Mouse (Mus musculus) embryonic facial prominence, embryonic 14.5 days (tissue): ENCODE measurements at regions not wholly inside any gene's neighbourhood (a gene's known extent, or its start where the extent isn't known, plus 50 kb on each side); places are given as distances from the start of the nearest gene placed in this dataset.

Experiments used
- ATAC-seq: fragments of 200-750 bp; cut with Nextera tagmentation; 2 replicates; pipeline ENCODE4 v1.8.0; 2017; ENCODE audit warnings: low read depth, moderate number of reproducible peaks, moderate TSS enrichment
- DNase-seq: peaks from one replicate; pipeline ENCODE4 v3.0.0-alpha.2; 2015; ENCODE audit warnings: low spot score
- H3K27ac ChIP-seq: fragments of 300-500 bp; sonication (generic); replicated peaks from 2 replicates; pipeline ENCODE4 v1.5.1; 2014; ENCODE audit warnings: low read depth, mild to moderate bottlenecking, low read length, moderate library complexity
- H3K27me3 ChIP-seq: fragments of 300-500 bp; sonication (generic); replicated peaks from 2 replicates; pipeline ENCODE4 v1.6.1; 2014; ENCODE audit warnings: low read length; ENCODE audit not compliant: control insufficient read depth, insufficient read depth
- H3K36me3 ChIP-seq: fragments of 300-500 bp; sonication (generic); 2 replicates; pipeline ENCODE4 v1.6.1; 2014; ENCODE audit warnings: low read length, mixed read lengths; ENCODE audit not compliant: control insufficient read depth, insufficient read depth
- H3K4me1 ChIP-seq: fragments of 300-500 bp; sonication (generic); 2 replicates; pipeline ENCODE4 v1.6.1; 2014; ENCODE audit warnings: antibody characterized with exemption, low read length; ENCODE audit not compliant: control insufficient read depth, insufficient read depth
- H3K4me2 ChIP-seq: fragments of 300-500 bp; sonication (generic); 2 replicates; pipeline ENCODE4 v1.6.1; 2014; ENCODE audit warnings: low read depth, mild to moderate bottlenecking, low read length, moderate library complexity, mixed read lengths
- H3K4me3 ChIP-seq: fragments of 300-500 bp; sonication (generic); 2 replicates; pipeline ENCODE4 v1.5.1; 2014; ENCODE audit warnings: low read depth, mild to moderate bottlenecking, low read length
- H3K9ac ChIP-seq: fragments of 300-500 bp; sonication (generic); 2 replicates; pipeline ENCODE4 v1.6.1; 2014; ENCODE audit warnings: low read depth, mild to moderate bottlenecking, low read length, moderate library complexity, mixed read lengths
- H3K9me3 ChIP-seq: fragments of 300-500 bp; sonication (generic); 2 replicates; pipeline ENCODE4 v1.6.1; 2016; ENCODE audit warnings: low read length; ENCODE audit not compliant: control insufficient read depth
- WGBS: fragments of 180-500 bp; shearing (Covaris S2); extraction: QIAGEN DNeasy Blood & Tissue Kit; methylation state at CpG from one replicate; pipeline ENCODE4 v1.1.7; 2014; 5-methylcytosine and 5-hydroxymethylcytosine counted together

- DNase-seq (no peak), ATAC-seq (no peak)
- Histone ChIP-seq H3K27me3 (no peaks in the 10 kb centered on the region), H3K4me2 (no peak overlapping the region), H3K27ac (no peak overlapping the region), H3K9ac (no peak overlapping the region), H3K4me1 (peaks cover 10% of the 10 kb centered on the region), H3K9me3 (no peaks in the 10 kb centered on the region), H3K4me3 (no peak overlapping the region), H3K36me3 (no peaks in the 10 kb centered on the region)
- WGBS, result 85% methylated on average over 5 of the region's 5 CpGs
These were observed 191.0 kb downstream of the Csl start for GRCm38 (mm10) chr10:99568424-99568823.

- peak; percentile 59 for DNase-seq
- Histone ChIP-seq H3K27ac (no peak overlapping the region; the same call in 1 of the 2 replicates), H3K9me3 (no peaks in the 10 kb centered on the region), H3K9ac (no peak overlapping the region), H3K4me3 (no peak overlapping the region), H3K27me3 (no peaks in the 10 kb centered on the region), H3K4me2 (no peak overlapping the region), H3K36me3 (no peaks in the 10 kb centered on the region), H3K4me1 (peaks cover 10% of the 10 kb centered on the region)
- ATAC-seq, result peak; percentile 60; the same call in 1 of the 2 replicates
- 19% methylated on average over 2 of the region's 2 CpGs for WGBS
These were observed 189.3 kb downstream of the Csl start for GRCm38 (mm10) chr10:99570190-99570589.

- DNase-seq, result no peak
- Histone ChIP-seq H3K4me2 (no peak overlapping the region), H3K4me3 (no peak overlapping the region), H3K9me3 (no peaks in the 10 kb centered on the region), H3K36me3 (no peaks in the 10 kb centered on the region), H3K27me3 (no peaks in the 10 kb centered on the region), H3K9ac (no peak overlapping the region), H3K4me1 (peaks cover 10% of the 10 kb centered on the region), H3K27ac (no peak overlapping the region)
- ATAC-seq, result no peak
- 74% methylated on average over 14 of the region's 14 CpGs for WGBS
These were observed 185.5 kb downstream of the Csl start for GRCm38 (mm10) chr10:99573997-99574396.

DNA sequence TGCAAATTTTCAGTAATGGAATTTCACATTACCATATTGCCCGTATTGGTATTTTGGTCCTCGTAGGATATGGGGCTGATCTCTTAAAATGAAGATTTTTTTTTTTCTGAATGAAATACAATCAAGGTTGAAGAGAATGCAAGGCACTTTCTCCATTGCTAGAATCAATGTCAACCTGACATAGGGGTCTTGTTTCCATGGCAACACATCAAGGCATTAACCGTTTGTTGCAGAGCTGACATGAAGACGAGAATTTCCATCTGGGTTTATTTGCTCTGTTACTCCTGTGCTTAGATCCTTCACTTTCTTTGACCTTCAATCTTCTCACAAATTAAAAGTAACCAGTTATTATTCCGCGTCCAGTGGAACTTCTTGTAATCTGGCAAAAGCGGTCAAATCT is 184.2 kb downstream of the Csl start:
- Histone ChIP-seq H3K36me3 (no peaks in the 10 kb centered on the region), H3K4me3 (no peak overlapping the region), H3K27me3 (no peaks in the 10 kb centered on the region), H3K4me2 (no peak overlapping the region), H3K27ac (no peak overlapping the region), H3K9ac (no peak overlapping the region), H3K4me1 (peaks cover 5% of the 10 kb centered on the region; the same call in 1 of the 2 replicates), H3K9me3 (no peaks in the 10 kb centered on the region)
- DNase-seq (no peak), ATAC-seq (no peak)
- WGBS, result 72% methylated on average over 7 of the region's 7 CpGs

DNA sequence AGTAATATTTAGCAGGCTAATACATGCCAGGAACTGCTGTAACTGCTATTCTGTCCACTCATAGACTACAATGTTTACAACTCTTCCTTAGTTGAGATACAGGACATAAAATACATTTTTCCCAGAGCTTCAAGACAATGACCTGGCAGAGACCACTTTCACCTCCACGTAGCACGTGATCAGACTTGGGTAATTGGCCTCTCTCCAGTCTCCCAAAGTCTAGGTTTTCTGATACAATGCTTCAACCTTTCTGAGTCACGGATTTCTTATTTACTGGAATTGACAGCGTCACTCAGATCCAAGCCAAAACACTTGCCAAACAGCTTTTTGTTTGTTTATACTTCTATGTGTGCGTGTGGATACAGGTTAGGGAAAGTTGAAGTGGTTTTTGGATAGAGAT is 183.2 kb downstream of the Csl start:
- no peak overlapping the region for H3K4me2 ChIP-seq
- H3K27ac ChIP-seq, result no peak overlapping the region
- no peaks in the 10 kb centered on the region for H3K4me1 ChIP-seq
- H3K9me3 ChIP-seq, result no peaks in the 10 kb centered on the region
- ATAC-seq, result no peak
- no peak overlapping the region for H3K4me3 ChIP-seq
- DNase-seq, result no peak
- 68% methylated on average over 5 of the region's 5 CpGs for WGBS
- H3K36me3 ChIP-seq, result no peaks in the 10 kb centered on the region
- H3K9ac ChIP-seq, result no peak overlapping the region
- no peaks in the 10 kb centered on the region for H3K27me3 ChIP-seq

DNA sequence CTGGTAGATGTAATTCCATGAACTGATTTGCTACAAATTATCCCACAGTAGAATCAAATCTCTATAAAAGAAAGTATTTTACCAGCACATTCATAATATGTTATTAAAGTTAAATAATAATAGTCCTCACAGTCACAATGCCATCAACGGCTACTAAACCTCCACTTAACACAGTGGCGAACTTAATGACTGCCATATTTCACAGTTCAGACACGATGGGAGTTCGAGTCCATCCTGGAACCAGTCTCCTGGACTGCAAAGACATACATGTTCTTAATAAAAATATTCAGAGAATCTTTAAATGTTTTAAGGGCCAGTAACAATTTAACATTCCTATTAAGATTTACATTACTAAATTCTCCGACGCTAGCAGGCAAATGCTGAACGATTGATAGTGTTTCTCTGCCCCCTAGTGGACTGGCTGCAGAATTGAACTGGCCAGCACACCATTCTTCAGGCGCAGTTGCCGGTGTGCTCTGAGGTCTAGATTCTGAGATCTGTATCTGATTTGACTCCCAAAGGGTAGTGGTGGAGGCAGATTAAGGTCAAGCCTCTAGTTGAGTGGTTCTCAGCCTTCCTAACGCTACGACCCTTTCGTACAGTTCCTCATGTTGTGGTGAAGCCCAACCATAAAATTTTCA is 182.3 kb downstream of the Csl start:
- Histone ChIP-seq H3K27ac (no peak overlapping the region), H3K27me3 (no peaks in the 10 kb centered on the region), H3K4me2 (no peak overlapping the region), H3K4me1 (no peaks in the 10 kb centered on the region), H3K9ac (no peak overlapping the region), H3K36me3 (no peaks in the 10 kb centered on the region), H3K9me3 (no peaks in the 10 kb centered on the region), H3K4me3 (no peak overlapping the region)
- ATAC-seq (peak; percentile 39), DNase-seq (peak; percentile 80)
- 20% methylated on average over 12 of the region's 12 CpGs for WGBS

DNA sequence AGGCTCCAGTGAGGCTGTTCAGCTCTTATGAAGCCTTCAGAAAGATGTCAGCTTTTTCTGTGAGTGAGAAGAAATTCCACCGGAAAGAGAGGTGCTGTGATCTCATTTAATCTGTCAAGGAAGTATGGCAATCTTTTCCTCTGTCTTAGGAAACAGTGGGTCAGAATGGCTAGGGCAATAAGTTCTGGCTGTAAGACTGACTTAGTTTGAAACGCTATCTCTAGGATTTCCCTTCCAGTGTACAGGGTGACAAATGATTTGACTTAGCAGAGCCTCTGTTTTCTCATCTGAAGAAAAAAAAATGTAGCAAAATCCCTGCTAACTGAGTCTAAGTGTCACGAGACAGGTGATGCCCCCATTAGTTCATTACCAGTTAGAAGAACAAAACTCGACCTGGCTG is 181.1 kb downstream of the Csl start:
- Histone ChIP-seq H3K27me3 (no peaks in the 10 kb centered on the region), H3K4me2 (no peak overlapping the region), H3K9me3 (no peaks in the 10 kb centered on the region), H3K4me1 (no peaks in the 10 kb centered on the region), H3K36me3 (no peaks in the 10 kb centered on the region), H3K9ac (no peak overlapping the region), H3K4me3 (no peak overlapping the region), H3K27ac (no peak overlapping the region)
- no peak for DNase-seq
- ATAC-seq, result no peak
- 44% methylated on average over 4 of the region's 4 CpGs for WGBS

GRCm38 (mm10) chr10:99580191-99580590 is 179.3 kb downstream of the Csl start:
- H3K27ac ChIP-seq, result 0 out of 2 replicates have a peak overlapping the region, but pooled peaks have one; percentile 9
- H3K4me3 ChIP-seq, result no peak overlapping the region
- no peaks in the 10 kb centered on the region for H3K9me3 ChIP-seq
- ATAC-seq (no peak), DNase-seq (no peak)
- no peaks in the 10 kb centered on the region for H3K36me3 ChIP-seq
- no peak overlapping the region for H3K9ac ChIP-seq
- no peaks in the 10 kb centered on the region for H3K27me3 ChIP-seq
- H3K4me1 ChIP-seq, result no peaks in the 10 kb centered on the region
- H3K4me2 ChIP-seq, result no peak overlapping the region
- 30% methylated on average over 8 of the region's 8 CpGs for WGBS

DNA sequence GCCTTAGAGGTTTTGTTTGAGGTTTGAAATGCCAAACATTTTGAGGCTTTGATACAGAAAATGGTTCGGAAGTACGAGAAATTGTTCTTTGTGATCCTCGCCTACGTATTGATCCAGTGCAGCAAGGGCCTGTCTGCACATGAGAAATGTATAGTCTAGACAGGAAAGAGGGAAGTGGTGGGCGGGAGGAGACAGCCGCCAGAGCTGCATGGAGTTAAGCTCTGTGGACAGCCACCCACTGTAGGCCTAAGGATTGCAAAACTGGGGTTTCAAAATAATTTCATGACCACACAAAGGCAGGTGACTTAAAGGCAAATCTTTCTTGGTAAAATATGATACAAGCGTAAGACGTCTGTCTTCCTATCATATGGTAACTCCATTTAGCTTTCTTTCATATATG is 178.4 kb downstream of the Csl start:
- ATAC-seq, result no peak
- H3K36me3 ChIP-seq, result no peaks in the 10 kb centered on the region
- no peaks in the 10 kb centered on the region for H3K27me3 ChIP-seq
- peak; percentile 45 for DNase-seq
- H3K4me3 ChIP-seq, result no peak overlapping the region
- no peaks in the 10 kb centered on the region for H3K9me3 ChIP-seq
- no peak overlapping the region for H3K4me2 ChIP-seq
- no peaks in the 10 kb centered on the region for H3K4me1 ChIP-seq
- H3K27ac ChIP-seq, result no peak overlapping the region
- WGBS, result 52% methylated on average over 8 of the region's 8 CpGs
- no peak overlapping the region for H3K9ac ChIP-seq
